Mouse (Mus musculus) neutrophil, adult 59 days (primary cell): ENCODE measurements around the gene Antxr2. TPM values are rescaled to one million over a fixed set of nuclear protein-coding genes. Genes with fewer than 3 reads are reported as not detected.

Experiments used
- total RNA-seq, 2 experiments: library from RNA; stranded (reverse); gene quantifications; 1 replicate in 1 of 2; 2 replicates in 1 of 2; pipeline ENCODE4 v1.2.4; 2023

The Antxr2 gene
- 10 to 100 TPM; 78.2 to 87.0 TPM for total RNA-seq

DNA sequence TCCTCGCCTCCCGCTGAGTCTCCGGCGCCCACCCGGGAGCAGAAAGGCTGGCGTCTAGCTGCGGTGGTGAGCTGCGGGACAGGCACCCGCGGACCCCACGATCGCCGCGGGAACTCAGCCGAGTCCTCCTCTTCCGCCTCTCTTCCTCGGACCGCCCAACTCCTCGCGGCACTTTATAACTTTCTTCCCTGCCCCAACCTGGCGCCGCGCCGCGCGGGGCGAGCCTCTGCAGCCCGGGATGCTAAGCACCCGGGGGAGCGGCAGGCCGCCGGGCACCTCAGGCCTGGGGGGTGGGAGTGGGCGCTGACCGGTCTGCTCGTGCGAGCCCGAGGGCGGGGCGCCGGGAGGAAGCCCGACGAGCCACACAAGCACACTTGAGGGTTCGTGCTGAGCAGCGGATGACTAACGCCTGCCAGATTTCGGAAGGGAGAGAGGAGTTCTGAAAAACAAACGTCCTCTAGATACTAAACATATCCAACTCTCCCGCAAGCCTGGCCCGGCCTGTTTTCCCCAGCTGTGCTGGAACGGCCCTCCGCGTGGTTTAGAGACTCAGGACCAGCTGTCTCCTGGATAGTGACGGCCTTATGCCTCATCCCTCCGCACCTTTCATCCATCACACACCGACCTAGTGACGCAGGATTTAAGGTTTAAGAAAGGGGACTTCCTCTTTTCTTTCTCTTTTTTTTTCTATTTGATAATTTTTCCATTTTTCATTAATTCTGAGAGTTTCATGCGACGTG is at the start of gene Antxr2:
Antxr2 (minus strand) TSS at position 142 of the 740 bp plus-strand sequence.

Other genes starting within 250 kb of the Antxr2 start
- gene Prdm8, start 136.2 kb upstream of the Antxr2 start, total RNA-seq, result not detected
- gene Fgf5, start 223.1 kb upstream of the Antxr2 start, total RNA-seq, result not detected